Mouse (Mus musculus) neural tube, embryonic 15.5 days (tissue): ENCODE measurements at regions not wholly inside any gene's neighbourhood (a gene's known extent, or its start where the extent isn't known, plus 50 kb on each side); places are given as distances from the start of the nearest gene placed in this dataset.

Experiments
- ATAC-seq: fragments of 200-750 bp; cut with Nextera tagmentation; 2 replicates; pipeline ENCODE4 v1.8.0; 2017; ENCODE audit warnings: mild to moderate bottlenecking, moderate TSS enrichment, moderate library complexity; ENCODE audit not compliant: low FRiP score
- H3K27ac ChIP-seq: fragments of 300-500 bp; sonication (generic); replicated peaks from 2 replicates; pipeline ENCODE4 v1.5.1; 2015; ENCODE audit warnings: mild to moderate bottlenecking, inconsistent platforms
- H3K27me3 ChIP-seq: fragments of 300-500 bp; sonication (generic); replicated peaks from 2 replicates; pipeline ENCODE4 v1.6.1; 2015; ENCODE audit warnings: inconsistent platforms
- H3K36me3 ChIP-seq: fragments of 300-500 bp; sonication (generic); 2 replicates; pipeline ENCODE4 v1.6.1; 2015; ENCODE audit warnings: inconsistent platforms
- H3K4me1 ChIP-seq: fragments of 300-500 bp; sonication (generic); 2 replicates; pipeline ENCODE4 v1.6.1; 2015; ENCODE audit warnings: inconsistent platforms
- H3K4me2 ChIP-seq: fragments of 300-500 bp; sonication (generic); 2 replicates; pipeline ENCODE4 v1.6.1; 2015; ENCODE audit warnings: inconsistent platforms, mild to moderate bottlenecking, moderate library complexity
- H3K4me3 ChIP-seq: fragments of 300-500 bp; sonication (generic); replicated peaks from 2 replicates; pipeline ENCODE4 v1.5.1; 2015; ENCODE audit warnings: mild to moderate bottlenecking, inconsistent platforms
- H3K9ac ChIP-seq: fragments of 300-500 bp; sonication (generic); replicated peaks from 2 replicates; pipeline ENCODE4 v1.6.1; 2015; ENCODE audit warnings: mild to moderate bottlenecking, inconsistent platforms
- H3K9me3 ChIP-seq: fragments of 300-500 bp; sonication (generic); replicated peaks from 2 replicates; pipeline ENCODE4 v1.6.1; 2016; ENCODE audit warnings: inconsistent platforms
- WGBS: fragments of 180-500 bp; shearing (Covaris S2); methylation state at CpG from one replicate; pipeline ENCODE4 v1.1.7; 2015; ENCODE audit warnings: mixed read lengths; 5-methylcytosine and 5-hydroxymethylcytosine counted together

DNA sequence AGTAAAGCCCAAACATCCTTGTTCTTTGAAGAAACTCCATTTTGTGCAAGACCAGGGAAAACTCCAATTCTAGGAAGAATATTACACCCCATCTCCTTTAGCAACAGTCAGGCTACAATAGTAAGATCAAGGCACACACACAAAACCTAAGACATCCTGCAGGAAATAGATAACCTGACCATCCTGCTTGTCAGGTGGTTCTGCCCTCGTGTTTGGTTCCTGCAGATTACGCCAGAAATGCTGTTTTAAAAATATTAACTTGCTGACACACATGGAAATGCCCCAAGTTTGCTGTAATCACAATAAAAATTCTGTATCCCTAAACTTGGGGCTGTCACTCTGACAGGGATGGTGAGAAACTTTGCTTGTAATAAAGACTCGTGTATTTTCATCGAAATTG, 251.6 kb downstream of the Kcnj3 start:
- H3K36me3 ChIP-seq, result no peaks in the 10 kb centered on the region
- no peak overlapping the region for H3K4me3 ChIP-seq
- H3K9me3 ChIP-seq, result no peaks in the 10 kb centered on the region
- no peak for ATAC-seq
- no peak overlapping the region for H3K27ac ChIP-seq
- 84% methylated on average over 4 of the region's 4 CpGs for WGBS
- H3K9ac ChIP-seq, result no peak overlapping the region
- H3K4me2 ChIP-seq, result no peak overlapping the region
- no peaks in the 10 kb centered on the region for H3K27me3 ChIP-seq
- H3K4me1 ChIP-seq, result no peaks in the 10 kb centered on the region

DNA sequence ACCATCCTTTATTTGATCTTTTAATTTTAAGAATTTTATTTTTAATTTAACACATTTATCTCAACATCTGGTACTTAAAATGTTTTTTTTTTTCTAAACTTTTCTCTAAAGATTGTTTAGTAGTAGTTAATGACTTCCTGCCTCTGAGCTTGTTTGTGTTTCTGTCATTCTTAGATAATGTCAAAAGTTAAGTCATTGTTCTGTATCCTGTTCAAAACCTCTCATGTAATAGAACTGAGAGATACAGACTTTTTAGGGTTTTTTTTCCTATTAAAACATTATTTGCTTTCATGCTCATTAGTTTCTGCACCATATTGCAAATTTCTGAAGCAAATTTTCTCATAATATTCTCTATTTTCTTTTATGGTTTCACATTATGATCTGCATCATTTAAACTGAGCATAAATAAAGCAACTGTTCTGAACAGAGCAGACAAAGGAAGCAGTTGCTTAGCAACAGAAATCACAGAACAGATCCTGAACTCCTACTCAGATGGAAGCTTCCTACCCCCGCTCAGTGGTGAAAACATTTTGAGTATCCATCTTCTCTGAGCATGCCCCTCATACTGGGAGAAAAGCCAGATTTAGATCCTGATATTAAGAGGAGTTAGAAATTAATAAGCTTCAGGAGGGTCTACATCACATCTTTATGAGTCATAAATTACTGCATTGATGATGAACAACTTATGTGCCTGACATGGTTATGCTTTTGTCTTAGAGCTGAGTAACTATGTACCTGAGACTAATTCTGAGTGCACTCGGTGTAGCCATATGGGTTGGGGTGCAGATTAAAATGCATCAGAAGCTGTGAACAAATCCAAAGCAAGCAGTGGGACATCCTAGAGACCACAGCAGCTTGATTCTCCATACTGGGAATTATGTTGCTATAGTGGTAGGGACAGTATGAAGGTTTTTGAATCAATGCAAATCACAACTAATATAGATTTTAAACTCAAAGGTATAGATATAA, 257.4 kb downstream of the Kcnj3 start:
- peak; percentile 95 for ATAC-seq
- H3K9me3 ChIP-seq, result no peaks in the 10 kb centered on the region
- H3K27ac ChIP-seq, result no peak overlapping the region; the same call in 1 of the 2 replicates
- H3K4me2 ChIP-seq, result no peak overlapping the region
- no peaks in the 10 kb centered on the region for H3K4me1 ChIP-seq
- no peak overlapping the region for H3K9ac ChIP-seq
- H3K27me3 ChIP-seq, result no peaks in the 10 kb centered on the region
- WGBS, result 26% methylated on average over 2 of the region's 2 CpGs
- H3K36me3 ChIP-seq, result no peaks in the 10 kb centered on the region
- H3K4me3 ChIP-seq, result no peak overlapping the region

DNA sequence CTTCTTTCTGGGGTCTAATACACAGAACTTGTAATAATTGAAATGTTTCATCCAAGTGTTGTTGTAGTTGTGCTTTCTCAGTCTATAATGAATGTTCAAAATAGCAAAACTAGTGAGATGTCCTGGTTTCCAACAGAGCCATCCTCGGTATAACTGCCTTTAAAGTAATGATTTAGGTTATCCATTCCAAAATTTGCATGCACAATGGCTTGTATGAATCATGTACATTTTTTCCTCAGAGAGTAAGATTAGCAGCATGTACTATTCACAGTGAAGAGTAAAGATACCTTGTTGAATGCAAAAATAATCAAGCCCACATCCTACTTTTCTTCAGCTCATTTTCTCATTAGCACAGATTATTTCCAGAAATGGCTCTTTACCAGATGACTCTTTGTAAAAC, 263.9 kb downstream of the Kcnj3 start:
- H3K4me1 ChIP-seq, result no peaks in the 10 kb centered on the region
- H3K27me3 ChIP-seq, result no peaks in the 10 kb centered on the region
- no peak overlapping the region for H3K9ac ChIP-seq
- no peaks in the 10 kb centered on the region for H3K9me3 ChIP-seq
- WGBS, result 87% methylated on average over 1 of the region's 1 CpGs
- no peak for ATAC-seq
- H3K36me3 ChIP-seq, result no peaks in the 10 kb centered on the region
- H3K4me2 ChIP-seq, result no peak overlapping the region
- H3K4me3 ChIP-seq, result no peak overlapping the region
- no peak overlapping the region for H3K27ac ChIP-seq
